Mouse (Mus musculus): Measurements from ENCODE around the gene Otud7a.

- no peak for TF ChIP-seq MAX (IDR thresholded peaks at IDR 0.05; ENCODE audit: low read depth)
- no peak for TF ChIP-seq POLR2A (IDR thresholded peaks at IDR 0.05; ENCODE audit: insufficient read length, low read depth)
- no peak for TF ChIP-seq POLR2AphosphoS2 (IDR thresholded peaks at IDR 0.05; ENCODE audit: insufficient read length, low read depth)
- TF ChIP-seq E2F4 (IDR thresholded peaks at IDR 0.05; ENCODE audit: insufficient read depth): no peak
- TF ChIP-seq TCF12 (IDR thresholded peaks at IDR 0.05; ENCODE audit: insufficient read depth, poor library complexity, severe bottlenecking): no peak
- no peak for TF ChIP-seq MYOD1 (IDR thresholded peaks at IDR 0.05; ENCODE audit: control insufficient read depth in 1 of 3, insufficient read length in 2 of 3, low read depth in 2 of 3)
- TF ChIP-seq USF1 (IDR thresholded peaks at IDR 0.05; ENCODE audit: low read depth): no peak
Measured at GRCm38 (mm10) chr7:63757136-63757677, 312.7 kb downstream of the Otud7a start.

Data from myocyte (in vitro differentiated cells).